Mouse (Mus musculus) right cerebral cortex, postnatal 36 days (tissue): ENCODE measurements around the gene Eppin.
"Not testable (repeated sequence)": the region's sequence is repeated elsewhere in the genome, so short reads cannot be mapped to it uniquely, and the experiment has no call there.

Source experiments
- DNase-seq, 2 experiments: peaks; one replicate each; pipeline ENCODE4 v3.0.0; 2022; ENCODE audit warnings: low spot score in 2 of 2, mixed read lengths in 1 of 2

The Eppin gene

GRCm38 (mm10) chr2:164593494-164593893 lies at the start of gene Eppin:
Gene Eppin, minus strand, starts transcription at chr2:164593594.
- no peak for DNase-seq

- DNase-seq, result no peak
Observed at GRCm38 (mm10) chr2:164641881-164642673, 48.7 kb upstream of the Eppin start.

- no peak for DNase-seq
Observed at GRCm38 (mm10) chr2:164641129-164641528, 47.7 kb upstream of the Eppin start.

GRCm38 (mm10) chr2:164638696-164639095 lies 45.3 kb upstream of the Eppin start, which contains the start of gene Wfdc16:
Gene Wfdc16, minus strand, starts transcription at chr2:164638796.
- no peak for DNase-seq

GRCm38 (mm10) chr2:164635266-164635665 lies 41.9 kb upstream of the Eppin start:
- DNase-seq, result no peak

- DNase-seq, result no peak
Observed at GRCm38 (mm10) chr2:164621775-164622174, 28.4 kb upstream of the Eppin start.

- no peak for DNase-seq
Observed at GRCm38 (mm10) chr2:164619050-164619449, 25.7 kb upstream of the Eppin start.

GRCm38 (mm10) chr2:164615386-164615785 lies 22.0 kb upstream of the Eppin start:
- DNase-seq, result no peak

GRCm38 (mm10) chr2:164613471-164613870 lies 20.1 kb upstream of the Eppin start, which contains the start of the genes Wfdc6b and Wfdc8:
Gene Wfdc6b, plus strand, starts transcription at chr2:164613522.
Gene Wfdc8, minus strand, starts transcription at chr2:164613626.
- not testable (repeated sequence) for DNase-seq

GRCm38 (mm10) chr2:164608781-164609180 lies 15.4 kb upstream of the Eppin start:
- DNase-seq, result no peak

GRCm38 (mm10) chr2:164604411-164604810 lies 11.0 kb upstream of the Eppin start:
- no peak for DNase-seq

GRCm38 (mm10) chr2:164603482-164603881 lies 10.1 kb upstream of the Eppin start:
- DNase-seq, result no peak

- no peak for DNase-seq
Observed at GRCm38 (mm10) chr2:164600179-164600578, 6.8 kb upstream of the Eppin start.

GRCm38 (mm10) chr2:164592014-164592413 lies 1.4 kb downstream of the Eppin start:
- no peak for DNase-seq

- not testable (repeated sequence) for DNase-seq
Observed at GRCm38 (mm10) chr2:164585025-164585725, 8.2 kb downstream of the Eppin start, which contains the start of gene Wfdc6a. Gene Wfdc6a, minus strand, starts transcription at chr2:164585447.

GRCm38 (mm10) chr2:164573359-164573758 lies 20.0 kb downstream of the Eppin start, which contains the start of gene Spint3:
Gene Spint3, minus strand, starts transcription at chr2:164573459.
- not testable (repeated sequence) for DNase-seq

GRCm38 (mm10) chr2:164567460-164567859 lies 25.9 kb downstream of the Eppin start:
- no peak for DNase-seq

GRCm38 (mm10) chr2:164566997-164567396 lies 26.4 kb downstream of the Eppin start:
- DNase-seq, result no peak

GRCm38 (mm10) chr2:164564346-164564745 lies 29.0 kb downstream of the Eppin start:
- no peak for DNase-seq

- DNase-seq, result peak in 1 of 2 experiments; percentile 25
Observed at GRCm38 (mm10) chr2:164563339-164564038, 29.9 kb downstream of the Eppin start.

GRCm38 (mm10) chr2:164562391-164563188 lies 30.8 kb downstream of the Eppin start, which contains the start of gene Wfdc2:
Gene Wfdc2, plus strand, starts transcription at chr2:164562413.
- DNase-seq, result no peak
